Mouse (Mus musculus): ENCODE results near the gene Ddr1.

GRCm38 (mm10) chr17:35681986-35682385 is 22.4 kb downstream of the Ddr1 start:
- TF ChIP-seq POLR2A (IDR thresholded peaks at IDR 0.05; ENCODE audit: extremely low read depth, insufficient read depth, low read length) (no peak), CTCF (IDR thresholded peaks at IDR 0.05; ENCODE audit: extremely low read depth, insufficient read depth, low read length) (no peak)

Data from cortical plate, adult 2 months (tissue).